Mouse (Mus musculus) NIH3T3 (cell line): Measurements from ENCODE around the gene Dbp.
"Not testable (repeated sequence)": the region's sequence is repeated elsewhere in the genome, so short reads cannot be mapped to it uniquely, and the experiment has no call there.

ENCODE experiments used
- DNase-seq: peaks from one replicate; pipeline ENCODE4 v3.0.0-alpha.2; 2012; ENCODE audit warnings: low read depth

Gene Dbp

DNA sequence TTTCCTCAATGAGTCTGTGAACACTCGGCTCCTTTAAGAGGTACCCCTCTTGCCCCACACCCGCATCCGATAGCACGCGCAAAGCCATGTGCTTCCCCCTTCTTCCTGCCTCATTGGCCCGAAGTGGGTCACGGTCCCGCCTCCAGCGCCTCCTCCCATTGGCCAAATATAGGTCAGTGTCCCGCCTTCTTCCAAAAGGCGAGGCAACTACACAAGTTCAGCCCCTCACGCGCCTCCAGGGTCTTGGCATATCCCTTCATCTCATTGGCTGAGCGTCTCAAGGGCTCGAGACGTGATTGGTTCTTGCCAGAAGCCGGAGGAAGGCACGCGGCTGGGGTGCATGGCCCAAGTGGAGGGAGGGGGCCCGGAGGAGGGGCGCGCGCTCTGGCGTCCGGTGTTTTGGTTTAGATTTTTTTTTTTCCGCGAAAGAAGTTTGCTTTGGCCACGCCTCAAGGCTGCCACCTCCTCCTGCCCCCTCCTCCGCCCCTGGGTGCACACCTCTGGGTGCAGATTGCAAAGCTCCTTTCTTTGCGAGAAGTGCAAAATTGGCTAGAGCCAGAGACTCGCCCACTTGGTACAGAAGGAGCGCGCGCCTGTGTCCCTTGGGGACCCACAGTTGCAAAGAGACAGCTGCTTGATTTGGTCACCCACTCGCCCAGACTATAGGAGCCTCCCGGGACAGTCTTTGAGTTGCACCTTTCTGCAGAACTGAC, at the start of gene Dbp:
TSS of gene Dbp (plus strand) at position 359 of the 713 bp plus-strand sequence.
- peak; percentile 99 for DNase-seq

DNA sequence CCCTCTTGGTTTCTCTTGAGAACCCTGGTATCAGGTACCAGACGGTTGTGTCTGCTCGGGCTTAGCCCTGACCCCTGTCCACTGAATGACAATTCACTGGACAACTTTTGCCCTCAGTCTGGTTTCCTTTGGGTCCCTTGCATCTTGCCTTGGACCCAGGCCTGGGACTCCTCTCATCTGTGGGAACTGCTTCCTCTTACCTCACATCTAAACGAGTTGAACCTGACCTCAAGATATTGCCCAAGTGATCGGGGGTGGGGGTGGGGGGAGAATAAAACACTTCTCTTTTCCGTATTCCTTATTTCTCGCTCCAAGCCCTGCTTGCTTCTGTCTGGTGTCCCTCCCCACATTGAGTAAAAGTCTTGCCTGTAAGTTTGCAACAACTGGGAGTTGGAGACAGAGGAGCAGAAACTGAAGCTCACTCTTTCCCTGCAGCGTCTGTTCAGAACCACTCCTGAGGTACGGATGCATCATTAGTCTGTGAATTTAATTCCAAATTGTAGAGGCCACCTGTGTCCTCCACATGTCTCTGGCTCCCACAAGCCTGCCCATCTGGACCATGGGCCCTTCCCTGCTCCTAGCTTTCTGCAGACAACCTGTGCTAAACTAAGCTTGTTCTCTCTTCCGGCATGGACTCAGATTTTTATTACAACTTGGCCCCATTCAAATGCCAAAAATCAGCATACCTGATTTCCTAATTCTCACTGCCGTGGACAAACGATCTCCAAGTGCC, 44.0 kb upstream of the Dbp start:
- DNase-seq = no peak

DNA sequence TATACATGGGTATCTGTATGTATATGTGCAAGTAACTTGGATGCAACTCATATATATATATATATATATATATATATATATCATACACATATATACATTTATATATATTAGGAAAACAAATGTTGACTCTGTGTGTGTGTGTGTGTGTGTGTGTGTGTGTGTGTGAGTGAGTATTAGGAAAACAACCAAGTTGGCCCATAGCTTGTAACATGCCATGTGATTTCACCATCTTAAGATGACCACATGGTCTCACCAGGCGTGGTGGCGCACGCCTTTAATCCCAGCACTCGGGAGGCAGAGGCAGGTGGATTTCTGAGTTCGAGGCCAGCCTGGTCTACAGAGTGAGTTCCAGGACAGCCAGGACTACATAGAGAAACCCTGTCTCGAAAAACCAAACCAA, 43.2 kb upstream of the Dbp start:
- DNase-seq = not testable (repeated sequence)

DNA sequence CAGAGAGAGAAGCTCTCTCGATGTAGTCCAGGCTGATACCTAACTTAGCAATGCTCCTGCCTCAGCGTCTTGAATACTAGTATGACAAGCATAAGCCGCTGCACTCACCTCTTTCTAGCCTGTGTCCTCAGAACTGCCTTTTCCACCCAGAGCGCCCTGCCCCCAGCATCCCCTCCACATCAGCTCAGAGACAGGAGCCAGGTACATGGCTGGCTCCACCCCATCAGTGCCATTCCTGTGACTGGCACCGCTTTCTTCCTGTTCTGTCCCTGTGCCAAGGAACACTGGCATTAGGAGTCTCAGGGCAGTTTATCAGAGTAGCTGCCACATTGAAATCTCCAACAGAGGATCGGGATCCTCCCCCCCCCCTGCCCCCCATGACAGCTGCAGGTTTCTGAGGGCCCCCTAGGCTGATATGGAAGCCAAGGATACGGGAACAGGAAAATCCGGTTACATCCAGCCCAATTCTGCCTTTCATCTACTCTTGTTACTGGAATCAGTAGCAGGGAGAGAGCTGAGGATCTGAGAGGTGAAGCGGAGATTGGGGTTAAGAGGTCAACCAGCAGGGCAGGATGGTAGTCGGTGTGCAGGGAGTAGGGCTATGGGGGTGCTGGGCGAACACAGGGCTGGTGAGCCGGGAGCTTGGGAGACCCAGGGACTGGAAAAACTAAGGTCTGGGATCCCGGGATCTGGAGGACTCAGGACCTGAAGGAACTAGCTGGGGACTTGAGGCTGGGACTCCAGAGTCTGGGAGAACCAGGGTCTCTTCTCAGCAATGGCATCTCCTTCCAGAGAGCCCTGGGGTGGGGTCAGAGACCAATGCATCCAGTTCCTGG, 39.4 kb upstream of the Dbp start:
- DNase-seq = no peak

DNA sequence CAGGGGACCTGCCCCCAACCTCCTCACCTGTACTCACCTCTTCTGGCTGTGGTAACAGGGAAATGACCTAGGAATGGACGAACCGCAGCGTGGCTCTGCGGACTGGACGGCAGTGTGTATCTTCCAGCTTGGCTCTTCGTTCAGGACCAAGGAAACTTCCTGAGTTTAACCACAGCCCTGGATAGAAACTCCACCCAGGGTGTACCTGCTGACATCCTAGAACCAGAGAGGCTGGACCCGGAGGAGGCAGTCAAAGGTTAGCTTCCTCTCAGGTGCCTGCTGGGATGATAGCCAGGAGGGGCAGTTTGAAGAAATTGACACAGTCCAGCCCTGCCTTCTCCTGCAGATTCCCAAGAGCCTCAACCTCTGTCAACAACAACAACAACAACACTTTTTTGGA, 38.7 kb upstream of the Dbp start, which contains the start of gene Fut2:
TSS of gene Fut2 (minus strand) at position 234 of the 400 bp plus-strand sequence.
- DNase-seq = no peak

DNA sequence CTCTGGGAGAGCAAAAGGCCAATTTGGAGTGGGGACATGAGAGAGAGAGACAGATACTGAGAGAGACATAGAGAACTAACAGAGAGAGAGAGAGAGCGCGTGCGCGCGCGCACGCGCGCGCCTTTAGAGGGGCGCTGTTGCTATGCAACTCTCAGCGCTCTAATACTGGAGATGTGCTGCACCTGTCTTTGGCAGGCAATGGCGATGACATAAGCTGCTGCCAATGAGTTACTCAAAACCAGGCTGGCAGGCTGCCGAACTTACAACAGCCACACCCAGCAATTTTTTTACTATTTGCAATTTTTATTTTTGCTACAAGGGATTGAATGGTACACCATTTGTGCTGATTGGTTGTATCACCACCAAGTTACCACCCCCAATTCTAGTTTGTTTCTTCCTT, 37.1 kb upstream of the Dbp start:
- DNase-seq = peak; percentile 56

DNA sequence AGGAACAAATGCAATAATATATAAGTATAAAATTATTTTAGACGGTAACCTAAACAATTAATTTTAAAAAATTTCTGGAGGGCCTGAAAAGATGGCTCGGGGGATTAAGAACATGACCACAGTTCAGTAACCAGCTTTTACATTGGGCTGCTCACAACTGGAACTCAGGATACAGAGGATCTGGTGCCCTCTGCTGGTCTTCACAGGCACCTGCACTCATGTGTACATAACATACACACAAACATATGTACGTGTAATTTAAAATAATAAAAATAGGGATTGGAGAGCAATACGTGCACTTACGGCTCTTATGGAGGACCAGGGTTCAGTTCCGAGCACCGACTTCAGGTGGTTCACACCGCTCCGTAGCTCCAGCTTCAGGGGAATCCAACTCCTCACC, 36.0 kb upstream of the Dbp start:
- no peak for DNase-seq

DNA sequence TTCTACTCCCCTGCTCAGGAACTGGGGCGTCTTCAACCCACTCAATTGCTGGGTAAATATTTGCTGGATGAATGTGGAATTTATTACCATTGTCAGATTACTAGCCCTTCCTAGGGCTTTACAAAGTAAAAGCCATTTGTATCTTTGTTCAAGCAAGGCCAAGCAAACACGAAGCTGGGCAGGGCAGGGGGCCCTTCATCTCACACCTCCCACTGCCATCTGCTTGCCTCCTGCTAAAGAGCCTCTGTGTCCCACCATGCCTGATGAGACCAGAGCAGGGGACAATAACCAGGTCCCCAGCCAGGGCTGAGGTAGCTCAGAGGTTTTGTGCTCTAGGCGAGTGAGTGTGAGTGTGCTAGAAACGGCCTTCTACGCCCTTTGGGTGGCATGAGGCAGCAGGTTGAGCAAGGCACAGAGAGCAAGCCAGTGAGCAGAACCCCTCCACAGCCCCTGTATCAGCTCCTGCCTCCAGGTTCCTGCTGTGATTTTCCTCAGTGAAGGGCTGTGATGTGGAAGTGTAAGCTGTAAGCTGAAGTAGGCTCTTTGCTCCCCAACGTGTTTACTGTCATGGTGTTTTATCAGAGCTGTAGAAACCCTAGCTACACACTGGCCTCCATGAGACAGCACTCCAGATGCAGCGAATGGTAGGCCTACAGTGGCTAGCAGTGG, 27.1 kb upstream of the Dbp start:
- DNase-seq = no peak

DNA sequence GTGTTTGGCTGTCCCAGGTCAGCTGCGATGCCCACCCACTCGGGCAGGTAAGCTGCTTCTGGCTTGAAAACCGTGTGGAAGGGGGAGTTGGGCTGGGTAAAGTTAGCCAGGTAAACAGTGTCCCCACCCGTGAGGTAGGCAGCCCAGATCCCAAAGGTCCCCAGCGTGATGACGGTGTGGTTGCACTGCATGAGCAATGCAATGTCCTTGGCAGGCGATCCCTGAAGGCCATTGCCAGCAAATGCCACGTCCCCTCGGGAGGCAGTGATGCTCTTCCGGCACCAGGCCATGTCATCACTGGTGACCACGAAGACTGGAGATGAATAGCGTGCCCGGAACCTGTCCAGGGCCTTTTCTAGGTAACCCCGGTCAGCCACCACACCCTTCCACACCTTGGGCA, 26.4 kb upstream of the Dbp start:
- no peak for DNase-seq

DNA sequence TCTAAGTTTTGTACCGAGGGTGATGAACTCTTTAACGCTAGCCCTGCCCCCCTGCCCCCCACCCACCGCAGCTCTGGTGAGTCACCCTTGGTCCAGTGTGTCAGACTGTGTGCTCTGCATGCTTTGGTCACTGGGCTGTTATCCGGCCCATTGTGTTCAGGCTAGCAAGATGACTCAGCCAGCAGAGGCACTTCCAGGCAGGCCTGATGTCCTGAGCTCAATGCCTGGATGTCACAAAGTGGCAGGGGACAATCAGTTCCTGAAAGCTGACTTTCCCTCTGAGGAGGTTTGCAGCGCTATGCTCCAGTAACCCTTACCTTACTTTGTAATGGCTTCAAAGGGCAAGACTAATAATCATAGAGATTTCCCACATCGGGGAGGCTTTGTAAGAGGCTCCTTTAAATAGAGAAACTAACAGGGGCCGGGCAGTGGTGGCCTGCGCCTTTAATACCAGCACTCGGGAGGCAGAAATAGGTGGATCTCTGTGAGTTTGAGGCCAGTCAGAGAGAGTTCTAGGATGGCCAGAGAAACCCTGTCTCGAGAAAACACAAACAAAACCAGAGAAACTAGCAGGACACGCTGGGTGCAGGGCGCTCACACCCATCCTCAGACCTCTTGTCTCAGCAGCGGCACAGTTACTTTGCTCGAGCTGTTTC, 24.8 kb upstream of the Dbp start:
- peak; percentile 87 for DNase-seq

DNA sequence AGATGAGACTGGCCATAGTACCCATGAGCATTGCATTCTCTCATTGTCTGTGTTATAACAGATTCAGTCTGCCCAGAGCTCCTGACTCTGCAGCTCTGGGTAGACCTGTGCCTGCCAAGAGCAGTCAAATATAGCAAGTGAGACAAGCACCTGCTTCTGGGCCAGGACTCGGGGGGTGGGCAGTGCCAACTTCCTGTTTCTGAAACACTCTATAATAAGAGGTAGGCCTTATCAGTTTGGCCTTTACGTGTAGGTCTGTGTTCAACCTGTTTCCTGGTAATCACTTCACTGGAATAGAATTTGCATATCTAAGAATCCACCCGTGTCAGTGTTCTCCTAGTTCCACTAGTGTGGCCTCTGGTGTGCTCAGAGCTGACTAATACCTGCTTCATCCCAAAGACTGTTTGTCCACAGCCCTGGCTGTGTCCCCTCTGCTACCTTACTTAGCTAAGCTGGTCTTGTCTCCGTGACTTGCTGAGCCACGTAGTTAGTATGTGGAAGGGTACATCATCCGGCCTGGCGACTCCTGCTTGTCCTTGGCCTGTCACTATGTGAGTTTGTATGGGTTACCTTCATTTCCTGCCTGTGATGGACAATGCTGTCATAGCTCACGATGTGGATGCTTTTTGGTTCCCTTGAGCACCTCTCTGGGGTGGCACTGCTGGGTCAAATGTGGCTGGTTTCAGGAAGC, 23.7 kb upstream of the Dbp start:
- no peak for DNase-seq

DNA sequence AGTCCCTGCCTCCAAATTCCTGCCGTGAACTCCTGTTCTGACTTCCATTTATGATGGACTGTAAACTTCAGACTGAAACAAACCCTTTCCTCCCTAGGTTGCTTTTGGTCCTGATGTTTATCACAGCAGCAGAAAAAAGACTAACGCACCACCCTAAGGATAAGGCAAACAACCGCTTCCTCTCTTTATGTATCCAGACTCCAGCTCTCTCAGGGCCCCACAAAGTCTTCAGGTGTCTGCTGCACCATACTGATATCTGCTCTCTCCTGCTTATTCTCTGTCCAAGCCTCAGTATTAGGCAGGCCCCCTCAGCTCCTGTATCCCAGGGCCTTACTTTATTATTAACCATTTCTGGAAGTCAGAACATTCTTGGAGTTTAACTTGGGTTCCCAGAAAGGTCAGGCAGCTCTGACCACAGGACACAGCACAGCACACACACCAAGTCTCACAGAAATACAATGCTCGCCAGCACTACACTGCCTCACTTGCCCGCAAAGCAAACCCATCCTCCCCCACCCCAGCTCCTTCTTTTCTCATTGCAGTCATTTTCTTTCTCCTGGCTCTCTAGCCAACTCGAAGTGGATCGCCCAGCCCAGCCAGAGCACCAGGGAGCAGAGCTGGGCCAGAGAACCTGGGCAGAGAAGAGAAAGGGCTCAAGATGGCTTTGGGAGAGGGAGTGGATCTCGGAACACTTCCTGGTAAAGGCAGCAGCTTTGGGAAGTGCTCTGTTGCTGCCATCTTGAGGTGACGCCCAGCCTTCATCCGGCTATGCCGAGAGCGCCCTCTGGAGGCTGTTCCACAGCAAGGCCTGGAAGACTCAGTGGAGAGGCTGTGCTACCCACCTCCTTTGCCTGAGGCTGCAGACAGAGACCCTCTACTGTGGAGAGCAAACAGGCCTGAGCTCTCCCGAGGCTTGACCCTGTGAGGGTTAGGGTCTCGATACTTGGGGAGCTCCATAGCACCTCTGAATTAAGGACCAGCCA, 22.5 kb upstream of the Dbp start:
- peak; percentile 97 for DNase-seq

DNA sequence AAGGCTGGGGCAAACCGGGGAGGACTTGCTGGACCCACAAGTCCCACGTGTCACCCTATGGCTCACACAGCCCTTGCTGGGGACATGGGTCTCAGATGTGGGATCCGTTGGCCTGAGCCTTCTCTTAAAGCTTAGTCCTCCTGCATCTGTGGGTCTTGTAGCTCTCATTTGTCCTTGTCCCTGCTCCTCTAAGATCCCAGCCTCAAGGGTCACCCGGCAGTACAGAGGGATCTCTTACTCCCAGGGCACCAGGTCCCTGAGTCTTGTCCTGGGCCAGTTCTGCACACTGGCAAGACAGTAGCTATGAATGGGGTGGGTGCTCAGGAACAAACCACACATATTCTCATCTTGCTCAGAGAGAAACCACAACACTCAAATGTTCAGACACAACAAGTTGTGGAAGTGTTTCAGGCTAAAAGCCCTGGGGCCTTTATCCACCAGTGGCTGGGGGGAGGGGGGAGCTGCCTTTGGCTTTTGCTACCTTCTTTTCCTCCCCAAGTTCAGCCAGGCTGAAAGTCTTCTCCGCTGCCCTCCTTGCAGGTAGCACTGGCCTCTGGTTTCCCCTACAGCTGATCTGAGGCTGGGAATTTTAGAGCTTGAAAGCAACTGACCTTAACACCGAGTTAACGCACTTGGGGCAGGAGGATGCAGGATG, 21.4 kb upstream of the Dbp start, which contains the start of gene Ntn5:
TSS of gene Ntn5 (plus strand) at position 627 of the 655 bp plus-strand sequence.
- DNase-seq = no peak

DNA sequence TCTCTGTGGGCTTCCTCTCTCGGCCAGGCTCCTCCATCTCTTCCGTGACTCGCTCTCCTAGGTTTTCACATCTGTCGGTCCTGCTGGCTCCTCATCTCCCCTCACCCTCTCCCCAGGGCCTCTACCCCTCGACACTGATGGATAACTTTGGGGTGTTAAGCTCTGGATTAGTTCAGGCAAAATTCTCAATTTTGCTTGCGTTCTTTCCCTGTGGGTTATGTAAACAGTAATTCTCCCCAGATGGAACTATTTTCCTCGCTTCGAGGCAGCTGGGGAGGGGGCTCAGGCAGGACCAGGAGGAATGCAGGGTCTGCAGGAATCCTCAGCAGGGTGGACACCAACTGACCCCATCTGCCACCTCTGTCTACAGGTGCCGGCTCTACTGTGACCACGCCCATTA, 19.1 kb upstream of the Dbp start:
- no peak for DNase-seq

DNA sequence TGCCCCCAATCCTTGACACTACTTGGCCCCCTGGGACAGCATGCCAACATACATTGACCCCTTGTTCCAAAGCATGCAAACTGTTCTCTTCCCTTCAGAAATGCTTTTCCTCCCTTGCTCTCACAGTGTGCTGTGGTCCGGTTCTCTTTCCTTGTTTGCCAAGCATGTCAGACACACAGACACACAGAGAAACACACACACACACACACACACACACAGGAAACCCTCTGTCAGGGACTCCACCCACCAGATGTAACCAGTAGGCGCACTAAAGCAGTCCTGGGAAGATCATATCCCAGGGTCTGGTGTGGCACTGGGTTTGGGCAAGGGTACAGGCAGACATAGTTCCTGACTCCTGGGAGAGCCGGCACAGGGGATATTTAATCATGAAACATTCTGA, 18.0 kb upstream of the Dbp start:
- no peak for DNase-seq

DNA sequence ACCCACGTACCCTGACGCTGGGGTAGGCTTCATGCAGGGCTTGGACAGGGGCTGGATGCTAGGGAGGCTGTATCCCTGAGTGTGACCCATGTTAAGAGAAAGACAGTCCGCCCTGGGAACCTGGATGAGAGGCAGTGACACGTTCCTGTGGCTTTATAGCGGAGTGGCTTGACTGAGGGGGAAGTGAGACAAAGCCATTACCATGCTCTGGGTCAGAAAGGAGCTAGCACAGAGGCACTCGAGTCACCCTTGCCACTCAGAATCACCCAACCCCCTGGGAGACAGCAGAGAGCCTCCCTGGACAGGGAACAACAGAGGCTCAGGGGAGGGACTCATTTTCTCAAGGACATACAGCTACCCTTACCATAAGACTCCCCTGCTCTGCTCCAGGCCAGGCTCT, 15.8 kb upstream of the Dbp start:
- DNase-seq = no peak

DNA sequence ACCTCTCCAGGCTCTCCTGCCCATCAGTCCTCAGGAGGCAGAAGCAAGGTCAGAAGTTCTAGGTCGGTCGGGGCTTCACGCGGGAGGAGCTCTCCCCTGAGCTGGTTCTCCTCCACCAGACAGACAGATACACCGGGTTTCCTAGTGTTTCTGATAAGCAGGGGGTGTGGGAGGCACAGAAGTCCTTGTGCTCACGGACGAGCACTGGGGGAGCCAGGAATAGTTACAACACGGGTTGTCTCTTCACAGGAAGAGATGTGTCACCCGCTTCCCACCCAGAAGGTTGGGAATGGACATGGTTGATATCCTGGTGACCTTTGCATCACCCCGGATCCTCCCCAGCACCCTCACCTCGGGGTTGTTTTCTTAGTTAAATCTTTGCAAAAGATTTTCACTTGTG, 15.1 kb upstream of the Dbp start:
- no peak for DNase-seq

DNA sequence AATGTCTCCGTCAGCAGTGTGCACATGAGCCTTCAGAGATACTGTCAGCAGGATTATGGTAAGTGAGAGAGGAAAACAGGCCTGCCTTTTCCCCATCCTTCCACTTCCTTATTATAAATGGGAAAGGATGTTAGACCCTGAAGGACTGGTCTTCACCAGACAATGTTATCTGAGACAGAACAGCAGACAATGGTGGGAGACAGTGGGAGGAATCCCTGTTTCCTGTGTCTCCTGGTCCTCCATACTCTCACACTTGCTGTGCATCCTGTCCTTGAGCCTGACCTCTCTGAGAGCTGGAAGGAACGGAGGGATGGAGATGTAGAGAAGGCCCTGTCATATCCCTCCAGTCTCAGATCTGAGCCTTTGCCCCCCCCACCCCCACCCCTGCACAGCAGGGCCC, 12.5 kb upstream of the Dbp start:
- DNase-seq = no peak

DNA sequence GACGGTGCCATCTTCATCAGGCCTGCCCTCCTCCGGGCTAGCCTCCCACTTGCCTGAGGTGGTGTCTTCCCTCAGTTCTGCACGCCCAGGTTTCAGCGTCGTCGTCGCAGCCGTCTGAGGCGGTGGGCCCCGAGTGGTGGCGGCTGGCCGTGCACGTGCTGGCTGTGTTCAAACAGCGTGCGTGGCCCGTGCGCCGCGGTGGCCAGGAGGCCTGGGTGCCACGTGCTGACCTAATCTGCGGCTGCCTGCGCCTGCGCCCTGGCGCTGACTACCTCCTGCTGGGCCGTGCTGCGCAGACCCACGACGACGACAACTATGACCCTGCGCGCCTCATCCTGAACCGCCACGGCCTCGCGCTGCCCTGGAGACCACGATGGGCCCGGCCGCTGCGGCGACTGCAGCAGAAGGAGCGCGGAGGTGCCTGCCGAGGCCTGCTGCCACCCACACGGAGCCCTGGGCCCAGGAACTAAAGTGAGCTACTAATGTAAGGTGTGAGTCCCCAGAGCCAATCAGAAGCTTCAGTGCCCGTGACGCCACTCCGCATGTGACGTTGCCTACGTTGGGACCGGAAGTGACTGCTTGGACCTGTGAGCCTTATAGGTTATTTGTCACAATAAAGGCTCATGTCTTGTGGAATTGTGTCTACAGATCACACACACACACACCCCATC, 10.8 kb upstream of the Dbp start, which contains the start of gene Sec1:
TSS of gene Sec1 (minus strand) at position 482 of the 671 bp plus-strand sequence.
- no peak for DNase-seq
